Mouse (Mus musculus) thymus, postnatal 36 days (tissue): ENCODE measurements around the gene Aldh4a1.

Source experiments
- DNase-seq, 2 experiments: peaks; one replicate each; pipeline ENCODE4 v3.0.0; 2022; ENCODE audit warnings: mixed read lengths in 2 of 2

Aldh4a1 gene

GRCm38 (mm10) chr4:139622373-139623282 is at the start of gene Aldh4a1:
Gene Aldh4a1, plus strand, starts transcription at chr4:139622866.
- peak; percentile 82 to 89 for DNase-seq

GRCm38 (mm10) chr4:139572928-139573512 is 49.6 kb upstream of the Aldh4a1 start:
- DNase-seq = no peak

- DNase-seq = peak; percentile 99
Measured at GRCm38 (mm10) chr4:139574156-139574798, 48.4 kb upstream of the Aldh4a1 start.

GRCm38 (mm10) chr4:139574799-139575672 is 47.6 kb upstream of the Aldh4a1 start:
- peak; percentile 50 to 66 for DNase-seq

- no peak for DNase-seq
Measured at GRCm38 (mm10) chr4:139575673-139576003, 47.0 kb upstream of the Aldh4a1 start.

GRCm38 (mm10) chr4:139576251-139576880 is 46.3 kb upstream of the Aldh4a1 start:
- no peak for DNase-seq

- DNase-seq = no peak
Measured at GRCm38 (mm10) chr4:139577006-139577405, 45.7 kb upstream of the Aldh4a1 start.

GRCm38 (mm10) chr4:139578389-139578788 is 44.3 kb upstream of the Aldh4a1 start:
- no peak for DNase-seq

GRCm38 (mm10) chr4:139579003-139579402 is 43.7 kb upstream of the Aldh4a1 start:
- DNase-seq = no peak

GRCm38 (mm10) chr4:139579466-139579865 is 43.2 kb upstream of the Aldh4a1 start:
- DNase-seq = no peak

- DNase-seq = no peak
Measured at GRCm38 (mm10) chr4:139580663-139581336, 41.9 kb upstream of the Aldh4a1 start.

GRCm38 (mm10) chr4:139581427-139582051 is 41.1 kb upstream of the Aldh4a1 start:
- DNase-seq = no peak

GRCm38 (mm10) chr4:139582346-139582745 is 40.3 kb upstream of the Aldh4a1 start:
- no peak for DNase-seq

GRCm38 (mm10) chr4:139582903-139583302 is 39.8 kb upstream of the Aldh4a1 start:
- no peak for DNase-seq

GRCm38 (mm10) chr4:139583629-139584245 is 38.9 kb upstream of the Aldh4a1 start:
- no peak for DNase-seq

- no peak for DNase-seq
Measured at GRCm38 (mm10) chr4:139584704-139585103, 38.0 kb upstream of the Aldh4a1 start.

- DNase-seq = no peak
Measured at GRCm38 (mm10) chr4:139585713-139586112, 37.0 kb upstream of the Aldh4a1 start.

- no peak for DNase-seq
Measured at GRCm38 (mm10) chr4:139587370-139587769, 35.3 kb upstream of the Aldh4a1 start.

- DNase-seq = no peak
Measured at GRCm38 (mm10) chr4:139587773-139588172, 34.9 kb upstream of the Aldh4a1 start.

- DNase-seq = no peak
Measured at GRCm38 (mm10) chr4:139589351-139590027, 33.2 kb upstream of the Aldh4a1 start.
